10 mouse cellular contexts compared by ENCODE assay signal in genomic region chr7:142462190-142462589, GRCm38 (mm10). TPM values are rescaled to one million over a fixed set of nuclear protein-coding genes. Genes with fewer than 3 reads are reported as not detected.
DNase-seq lines count a peak whose midpoint lies in the region; ATAC-seq and TF ChIP-seq lines count a peak whose summit lies in the region.
"Had no signal": no experiment of that assay in that cellular context is flagged by ENCODE, and none has a peak within 500 bp of the region (broad histone marks: within the 10 kb centered on the region; RNA-seq: fewer than 3 reads in every experiment).

No protein-coding gene starts in this region.

- peak overlapping the region; percentile 46 for H3K27ac ChIP-seq in midbrain, embryonic 10.5 days (replicated peaks)
- no peak overlapping the region for H3K27ac ChIP-seq in midbrain, postnatal 0 days (ENCODE audit: low read depth, low read length)
- H3K27ac ChIP-seq in embryonic facial prominence, embryonic 15.5 days (replicated peaks): peak overlapping the region; percentile 44; the same call in 1 of the 2 replicates
- no peak overlapping the region for H3K27ac ChIP-seq in intestine, embryonic 16.5 days (ENCODE audit: low read length)
- H3K27ac ChIP-seq: embryonic facial prominence, embryonic 13.5 days; hindbrain, embryonic 12.5 days; layer of hippocampus, adult 2 months had no signal

- WGBS in midbrain, embryonic 10.5 days: 87% methylated on average over 6 of the region's 6 CpGs
- 90% methylated on average over 6 of the region's 6 CpGs for WGBS in midbrain, postnatal 0 days
- WGBS in embryonic facial prominence, embryonic 15.5 days: 79% methylated on average over 6 of the region's 6 CpGs
- WGBS in intestine, embryonic 16.5 days: 84% methylated on average over 6 of the region's 6 CpGs

- H3K36me3 ChIP-seq in midbrain, embryonic 10.5 days: no peaks in the 10 kb centered on the region
- no peaks in the 10 kb centered on the region for H3K36me3 ChIP-seq in midbrain, postnatal 0 days (ENCODE audit: insufficient read depth, low read length)
- no peaks in the 10 kb centered on the region for H3K36me3 ChIP-seq in embryonic facial prominence, embryonic 15.5 days
- no peaks in the 10 kb centered on the region for H3K36me3 ChIP-seq in intestine, embryonic 16.5 days (ENCODE audit: control insufficient read depth, insufficient read depth, low read length)
- H3K36me3 ChIP-seq: embryonic facial prominence, embryonic 13.5 days; hindbrain, embryonic 12.5 days had no signal

- no peak overlapping the region for H3K9ac ChIP-seq in midbrain, postnatal 0 days (replicated peaks; ENCODE audit: low read length, poor library complexity, severe bottlenecking)
- no peak overlapping the region for H3K9ac ChIP-seq in embryonic facial prominence, embryonic 15.5 days
- H3K9ac ChIP-seq in intestine, embryonic 16.5 days (ENCODE audit: low read depth, low read length): no peak overlapping the region
- H3K9ac ChIP-seq: embryonic facial prominence, embryonic 13.5 days; hindbrain, embryonic 12.5 days had no signal

- DNase-seq in midbrain, embryonic 10.5 days (ENCODE audit: low spot score): no peak
- DNase-seq in midbrain, postnatal 0 days (ENCODE audit: low spot score): no peak
- DNase-seq in heart, postnatal 25 days (ENCODE audit: low spot score): peak; percentile 5
- peak; percentile 51 for DNase-seq in thymus, postnatal 14 days
- DNase-seq in layer of hippocampus, postnatal 25 days (ENCODE audit: extremely low spot score in 1 of 2, low spot score in 1 of 2): no peak

- no peak for ATAC-seq in midbrain, postnatal 0 days (ENCODE audit: low FRiP score)
- peak; percentile 58; the same call in 1 of the 2 replicates for ATAC-seq in embryonic facial prominence, embryonic 15.5 days (ENCODE audit: insufficient number of reproducible peaks, low FRiP score, low TSS enrichment, low read depth)
- ATAC-seq in intestine, embryonic 16.5 days: no peak

- H3K4me2 ChIP-seq in midbrain, postnatal 0 days (ENCODE audit: low read depth, low read length, poor library complexity, severe bottlenecking): no peak overlapping the region
- H3K4me2 ChIP-seq in embryonic facial prominence, embryonic 15.5 days (replicated peaks): no peak overlapping the region
- no peak overlapping the region for H3K4me2 ChIP-seq in intestine, embryonic 16.5 days (ENCODE audit: low read depth, low read length)
- H3K4me2 ChIP-seq: embryonic facial prominence, embryonic 13.5 days; hindbrain, embryonic 12.5 days had no signal

- intact Hi-C loops in heart, postnatal 25 days (cut with DNase I): no loop called here

- peaks cover 10% of the 10 kb centered on the region for H3K4me1 ChIP-seq in midbrain, embryonic 10.5 days
- H3K4me1 ChIP-seq in midbrain, postnatal 0 days (ENCODE audit: insufficient read depth, low read length): no peaks in the 10 kb centered on the region
- peaks cover 11% of the 10 kb centered on the region for H3K4me1 ChIP-seq in embryonic facial prominence, embryonic 15.5 days
- peaks cover 9% of the 10 kb centered on the region for H3K4me1 ChIP-seq in intestine, embryonic 16.5 days (ENCODE audit: control insufficient read depth, insufficient read depth, low read length)

- TF ChIP-seq CTCF in midbrain, postnatal 0 days (IDR thresholded peaks at IDR 0.05): no peak

- H3K27me3 ChIP-seq in midbrain, embryonic 10.5 days (ENCODE audit: low read depth, poor library complexity, severe bottlenecking): no peaks in the 10 kb centered on the region; the same call in 1 of the 2 replicates
- H3K27me3 ChIP-seq in midbrain, postnatal 0 days (ENCODE audit: insufficient read depth, low read length): 0 out of 2 replicates have a peak, but pooled peaks cover 3% of the 10 kb centered on the region
- H3K27me3 ChIP-seq in embryonic facial prominence, embryonic 15.5 days: no peaks in the 10 kb centered on the region
- no peaks in the 10 kb centered on the region for H3K27me3 ChIP-seq in intestine, embryonic 16.5 days (replicated peaks; ENCODE audit: control insufficient read depth, insufficient read depth, low read length)
- H3K27me3 ChIP-seq: embryonic facial prominence, embryonic 13.5 days; hindbrain, embryonic 12.5 days had no signal

- H3K9me3 ChIP-seq in midbrain, embryonic 10.5 days (replicated peaks): no peaks in the 10 kb centered on the region
- H3K9me3 ChIP-seq in midbrain, postnatal 0 days (ENCODE audit: low read length): no peaks in the 10 kb centered on the region
- no peaks in the 10 kb centered on the region for H3K9me3 ChIP-seq in embryonic facial prominence, embryonic 15.5 days (replicated peaks)
- H3K9me3 ChIP-seq in intestine, embryonic 16.5 days (ENCODE audit: control insufficient read depth, low read length): no peaks in the 10 kb centered on the region
- H3K9me3 ChIP-seq: embryonic facial prominence, embryonic 13.5 days; hindbrain, embryonic 12.5 days had no signal

- H3K4me3 ChIP-seq in midbrain, embryonic 10.5 days: no peak overlapping the region
- no peak overlapping the region for H3K4me3 ChIP-seq in midbrain, postnatal 0 days (ENCODE audit: low read depth, low read length)
- no peak overlapping the region for H3K4me3 ChIP-seq in embryonic facial prominence, embryonic 15.5 days (replicated peaks)
- no peak overlapping the region for H3K4me3 ChIP-seq in intestine, embryonic 16.5 days (ENCODE audit: low read length)
- H3K4me3 ChIP-seq: embryonic facial prominence, embryonic 13.5 days; hindbrain, embryonic 12.5 days; layer of hippocampus, adult 2 months had no signal

RNA-seq across cellular contexts. Expression of gene Lsp1, which starts 1.6 kb away (rescaled TPM):
- 14.2 and 15.0 TPM in 2 replicates for polyA plus RNA-seq in midbrain, embryonic 10.5 days (2016; fragmentation: Nextera tagmentation; extraction: Ambion mirVana)
- total RNA-seq in midbrain, postnatal 0 days (2014; rRNA removed): 5.1 and 11.0 TPM in 2 replicates
- 5.3 and 8.7 TPM in 2 replicates for polyA plus RNA-seq in midbrain, postnatal 0 days (2015; fragmentation: Nextera tagmentation; extraction: Ambion mirVana)
- polyA plus RNA-seq in embryonic facial prominence, embryonic 15.5 days (2015; fragmentation: Nextera tagmentation; extraction: Ambion mirVana): 49.3 and 58.9 TPM in 2 replicates
- total RNA-seq in heart, postnatal 25 days (2021): 10 to 100 TPM; 43.7 to 48.1 TPM
- 1 to 10 TPM; 2.2 to 4.2 TPM for total RNA-seq in layer of hippocampus, postnatal 25 days (2021)
- 125 and 134 TPM in 2 replicates for polyA plus RNA-seq in intestine, embryonic 16.5 days (2015; fragmentation: Nextera tagmentation; extraction: Ambion mirVana)

RNA-seq across cellular contexts. Expression of gene Tnni2, which starts 20.6 kb away (rescaled TPM):
- 0.52 and 1.5 TPM in 2 replicates for polyA plus RNA-seq in midbrain, embryonic 10.5 days (2016; fragmentation: Nextera tagmentation; extraction: Ambion mirVana)
- total RNA-seq in midbrain, postnatal 0 days (2014; rRNA removed): not detected in 2 replicates
- 0.46 and 0.56 TPM in 2 replicates for polyA plus RNA-seq in midbrain, postnatal 0 days (2015; fragmentation: Nextera tagmentation; extraction: Ambion mirVana)
- polyA plus RNA-seq in embryonic facial prominence, embryonic 15.5 days (2015; fragmentation: Nextera tagmentation; extraction: Ambion mirVana): 169 and 228 TPM in 2 replicates
- 1 to 10 TPM; 4.4 to 7.1 TPM for total RNA-seq in heart, postnatal 25 days (2021)
- under 1 TPM in 1 of 2 experiments, not detected in 1; 0.70 TPM for total RNA-seq in layer of hippocampus, postnatal 25 days (2021)
- polyA plus RNA-seq in intestine, embryonic 16.5 days (2015; fragmentation: Nextera tagmentation; extraction: Ambion mirVana): 4.3 and 4.7 TPM in 2 replicates
- total RNA-seq: layer of hippocampus, adult 2 months had no signal

RNA-seq across cellular contexts. Expression of gene Syt8, which starts 27.5 kb away (rescaled TPM):
- polyA plus RNA-seq in midbrain, embryonic 10.5 days (2016; fragmentation: Nextera tagmentation; extraction: Ambion mirVana): 0.34 TPM in 1 of 2 replicates, not detected in the other
- total RNA-seq in midbrain, postnatal 0 days (2014; rRNA removed): not detected in 2 replicates
- not detected in 2 replicates for polyA plus RNA-seq in midbrain, postnatal 0 days (2015; fragmentation: Nextera tagmentation; extraction: Ambion mirVana)
- 3.9 and 4.5 TPM in 2 replicates for polyA plus RNA-seq in embryonic facial prominence, embryonic 15.5 days (2015; fragmentation: Nextera tagmentation; extraction: Ambion mirVana)
- not detected for total RNA-seq in heart, postnatal 25 days (2021)
- total RNA-seq in layer of hippocampus, postnatal 25 days (2021): not detected
- 8.8 and 10.4 TPM in 2 replicates for polyA plus RNA-seq in intestine, embryonic 16.5 days (2015; fragmentation: Nextera tagmentation; extraction: Ambion mirVana)
- total RNA-seq: layer of hippocampus, adult 2 months had no signal

RNA-seq across cellular contexts. Expression of gene Tnnt3, which starts 36.4 kb away (rescaled TPM):
- 1.9 TPM in 2 replicates for polyA plus RNA-seq in midbrain, embryonic 10.5 days (2016; fragmentation: Nextera tagmentation; extraction: Ambion mirVana)
- total RNA-seq in midbrain, postnatal 0 days (2014; rRNA removed): 1.3 and 1.5 TPM in 2 replicates
- polyA plus RNA-seq in midbrain, postnatal 0 days (2015; fragmentation: Nextera tagmentation; extraction: Ambion mirVana): 2.0 and 3.1 TPM in 2 replicates
- 167 and 228 TPM in 2 replicates for polyA plus RNA-seq in embryonic facial prominence, embryonic 15.5 days (2015; fragmentation: Nextera tagmentation; extraction: Ambion mirVana)
- total RNA-seq in heart, postnatal 25 days (2021): 1 to 10 TPM in 1 of 2 experiments, not detected in 1; 2.0 TPM
- not detected for total RNA-seq in layer of hippocampus, postnatal 25 days (2021)
- polyA plus RNA-seq in intestine, embryonic 16.5 days (2015; fragmentation: Nextera tagmentation; extraction: Ambion mirVana): 2.1 and 3.2 TPM in 2 replicates
- total RNA-seq: layer of hippocampus, adult 2 months had no signal

Comparison
In these comparisons a context has a peak if more than half of its experiments do, and no peak if none do; other contexts are left out.
1. H3K27ac ChIP-seq: peak in midbrain, embryonic 10.5 days (single experiment) and embryonic facial prominence, embryonic 15.5 days (single experiment); none in midbrain, postnatal 0 days (single experiment) and intestine, embryonic 16.5 days (single experiment).
2. DNase-seq: peak in heart, postnatal 25 days (single experiment) and thymus, postnatal 14 days (single experiment); none in midbrain, embryonic 10.5 days (single experiment), midbrain, postnatal 0 days (single experiment) and layer of hippocampus, postnatal 25 days (0 of 2).
3. RNA of gene Tnni2, which starts 20.6 kb away (polyA plus RNA-seq): 169 to 228 TPM in embryonic facial prominence, embryonic 15.5 days; 4.3 to 4.7 TPM in intestine, embryonic 16.5 days, 0.52 to 1.5 TPM in midbrain, embryonic 10.5 days and 0.46 to 0.56 TPM in midbrain, postnatal 0 days; every median in the first group is over 10 times any median in the second.